9 mouse cellular contexts compared by ENCODE assay signal in the genomic region with DNA sequence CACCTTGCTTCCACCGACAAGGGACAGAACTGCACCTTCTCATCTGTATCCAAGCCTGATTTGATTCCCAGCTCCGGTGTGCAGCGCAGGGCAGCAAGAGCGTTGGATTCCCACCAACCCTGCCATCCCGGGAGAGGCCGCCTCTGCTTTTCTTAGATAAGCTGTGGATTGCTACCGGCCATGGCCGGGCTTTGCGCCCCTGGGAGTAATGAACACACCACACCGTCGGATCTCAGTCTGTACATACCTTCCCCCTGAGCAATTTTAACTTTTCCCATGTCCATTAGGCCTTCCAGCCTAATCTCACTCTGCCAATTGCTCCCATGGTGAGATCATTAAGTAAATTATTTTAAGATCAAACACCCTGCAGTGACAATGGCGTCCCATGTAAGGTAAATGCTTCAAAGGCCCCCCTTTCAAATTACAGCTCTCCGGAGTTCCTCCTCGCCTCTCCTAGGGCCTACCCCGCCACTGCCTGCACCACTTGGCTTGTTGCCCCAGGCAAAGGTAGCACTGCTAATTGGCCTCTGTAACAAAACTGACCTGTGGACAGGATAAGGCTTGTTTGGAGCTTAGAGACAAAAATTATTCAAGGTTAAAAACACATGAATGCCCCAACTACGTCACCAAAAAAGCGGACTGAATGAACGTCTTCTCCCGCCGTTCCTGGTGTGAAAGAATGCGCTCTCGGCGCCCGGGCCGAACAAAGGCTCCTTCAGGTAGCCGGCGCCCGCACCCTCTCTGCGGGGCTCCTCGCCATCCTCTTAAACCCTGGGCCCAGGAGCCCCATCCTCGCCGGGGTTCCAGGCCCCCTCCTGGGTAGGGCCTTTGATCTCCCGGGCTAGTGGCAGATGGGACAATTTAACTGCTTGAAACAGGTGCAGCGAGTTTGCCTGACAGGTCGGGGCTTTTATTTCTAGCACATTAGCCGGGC.
DNase-seq lines count a peak whose midpoint lies in the region; ATAC-seq and TF ChIP-seq lines count a peak whose summit lies in the region.
"Had no signal": no experiment of that assay in that cellular context is flagged by ENCODE, and none has a peak within 500 bp of the region (broad histone marks: within the 10 kb centered on the region; RNA-seq: fewer than 3 reads in every experiment).

No protein-coding gene starts in this region.

- H3K9ac ChIP-seq in lung, postnatal 0 days (replicated peaks; ENCODE audit: low read depth): no peak overlapping the region
- no peak overlapping the region for H3K9ac ChIP-seq in hindbrain, embryonic 11.5 days (ENCODE audit: low read depth, low read length)
- 0 out of 2 replicates have a peak overlapping the region, but pooled peaks have one; percentile 27 for H3K9ac ChIP-seq in limb, embryonic 12.5 days (replicated peaks)
- H3K9ac ChIP-seq in stomach, postnatal 0 days (ENCODE audit: low read length): no peak overlapping the region

- H3K4me3 ChIP-seq in lung, postnatal 0 days (ENCODE audit: low read depth, low read length): no peak overlapping the region
- H3K4me3 ChIP-seq in hindbrain, embryonic 11.5 days (ENCODE audit: low read depth, low read length): 0 out of 2 replicates have a peak overlapping the region, but pooled peaks have one; percentile 10
- peak overlapping the region; percentile 29 for H3K4me3 ChIP-seq in limb, embryonic 12.5 days (replicated peaks)
- peak overlapping the region; percentile 13 for H3K4me3 ChIP-seq in stomach, postnatal 0 days (ENCODE audit: low read depth, low read length)

- no peak overlapping the region for H3K27ac ChIP-seq in lung, postnatal 0 days (ENCODE audit: low read length)
- no peak overlapping the region for H3K27ac ChIP-seq in hindbrain, embryonic 11.5 days (ENCODE audit: low read depth, low read length)
- no peak overlapping the region for H3K27ac ChIP-seq in limb, embryonic 12.5 days
- no peak overlapping the region for H3K27ac ChIP-seq in stomach, postnatal 0 days (replicated peaks)

- no peaks in the 10 kb centered on the region for H3K36me3 ChIP-seq in lung, postnatal 0 days (ENCODE audit: insufficient read depth, low read length)
- H3K36me3 ChIP-seq in hindbrain, embryonic 11.5 days (ENCODE audit: control insufficient read depth, insufficient read depth, low read length): no peaks in the 10 kb centered on the region
- no peaks in the 10 kb centered on the region for H3K36me3 ChIP-seq in limb, embryonic 12.5 days
- H3K36me3 ChIP-seq in stomach, postnatal 0 days (ENCODE audit: control insufficient read depth, insufficient read depth, low read length): no peaks in the 10 kb centered on the region

- H3K4me2 ChIP-seq in lung, postnatal 0 days (replicated peaks; ENCODE audit: low read depth, low read length): peak overlapping the region; percentile 42; the same call in 1 of the 2 replicates
- peak overlapping the region; percentile 9 for H3K4me2 ChIP-seq in hindbrain, embryonic 11.5 days (replicated peaks; ENCODE audit: low read depth, low read length)
- H3K4me2 ChIP-seq in limb, embryonic 12.5 days: peak overlapping the region; percentile 60
- peak overlapping the region; percentile 32; the same call in 1 of the 2 replicates for H3K4me2 ChIP-seq in stomach, postnatal 0 days (replicated peaks; ENCODE audit: low read depth)

- no peak for TF ChIP-seq CTCF in lung, postnatal 0 days (IDR thresholded peaks at IDR 0.05)
- TF ChIP-seq CTCF in stomach, postnatal 0 days (IDR thresholded peaks at IDR 0.05; ENCODE audit: low read depth): no peak

- peaks cover 12% of the 10 kb centered on the region for H3K27me3 ChIP-seq in lung, postnatal 0 days (replicated peaks; ENCODE audit: insufficient read depth, low read length)
- peaks cover 23% of the 10 kb centered on the region for H3K27me3 ChIP-seq in hindbrain, embryonic 11.5 days (ENCODE audit: control insufficient read depth, insufficient read depth, low read length)
- H3K27me3 ChIP-seq in limb, embryonic 12.5 days: peaks cover 54% of the 10 kb centered on the region
- peaks cover 2% of the 10 kb centered on the region; the same call in 1 of the 2 replicates for H3K27me3 ChIP-seq in stomach, postnatal 0 days (ENCODE audit: control insufficient read depth, insufficient read depth, low read length)

- TF ChIP-seq EP300 in lung, postnatal 0 days (IDR thresholded peaks at IDR 0.05): no peak
- TF ChIP-seq EP300 in stomach, postnatal 0 days (optimal IDR thresholded peaks at IDR 0.05): no peak

- 4% methylated on average over 36 of the region's 36 CpGs for WGBS in lung, postnatal 0 days
- WGBS in hindbrain, embryonic 11.5 days: 4% methylated on average over 36 of the region's 36 CpGs
- 1% methylated on average over 36 of the region's 36 CpGs for WGBS in limb, embryonic 12.5 days
- WGBS in stomach, postnatal 0 days: 7% methylated on average over 36 of the region's 36 CpGs

- no peak for ATAC-seq in lung, postnatal 0 days
- peak; percentile 44; the same call in 1 of the 2 replicates for ATAC-seq in hindbrain, embryonic 11.5 days (ENCODE audit: low FRiP score)
- peak; percentile 79; the same call in 1 of the 2 replicates for ATAC-seq in limb, embryonic 12.5 days (ENCODE audit: insufficient number of reproducible peaks, insufficient read depth, low FRiP score, low TSS enrichment, low read depth)
- ATAC-seq in stomach, postnatal 0 days (ENCODE audit: low FRiP score, low TSS enrichment): no peak
- no peak for ATAC-seq in monocyte, adult 5-6 weeks (replicated peaks; ENCODE audit: insufficient number of reproducible peaks, low FRiP score, low TSS enrichment, poor library complexity, severe bottlenecking)
- ATAC-seq in granulocyte monocyte progenitor cell, adult 5-6 weeks (replicated peaks; ENCODE audit: poor library complexity, severe bottlenecking): no peak; the same call in 1 of the 2 replicates

- no peaks in the 10 kb centered on the region for H3K4me1 ChIP-seq in lung, postnatal 0 days (ENCODE audit: insufficient read depth, low read depth, low read length)
- peaks cover 3% of the 10 kb centered on the region; the same call in 1 of the 2 replicates for H3K4me1 ChIP-seq in hindbrain, embryonic 11.5 days (replicated peaks; ENCODE audit: control insufficient read depth, insufficient read depth, low read length)
- peaks cover 16% of the 10 kb centered on the region for H3K4me1 ChIP-seq in limb, embryonic 12.5 days (replicated peaks)
- no peaks in the 10 kb centered on the region for H3K4me1 ChIP-seq in stomach, postnatal 0 days (replicated peaks; ENCODE audit: control insufficient read depth, insufficient read depth)

- no peak for DNase-seq in lung, postnatal 0 days (ENCODE audit: low spot score)
- no peak for DNase-seq in lung, postnatal 4 days
- peak; percentile 48 for DNase-seq in hindbrain, embryonic 11.5 days (ENCODE audit: low spot score)
- DNase-seq in stomach, postnatal 0 days (ENCODE audit: low spot score): no peak
- DNase-seq in left cerebral cortex, adult 11 months (ENCODE audit: low spot score): no peak
- DNase-seq: gastrocnemius, postnatal 36 days had no signal

- H3K9me3 ChIP-seq in lung, postnatal 0 days (ENCODE audit: low read length): no peaks in the 10 kb centered on the region
- H3K9me3 ChIP-seq in hindbrain, embryonic 11.5 days (ENCODE audit: control insufficient read depth, low read length): no peaks in the 10 kb centered on the region
- H3K9me3 ChIP-seq in limb, embryonic 12.5 days: no peaks in the 10 kb centered on the region
- H3K9me3 ChIP-seq in stomach, postnatal 0 days (ENCODE audit: control insufficient read depth, low read length): no peaks in the 10 kb centered on the region

Comparison
In these comparisons a context has a peak if more than half of its experiments do, and no peak if none do; other contexts are left out.
1. ATAC-seq: peak in hindbrain, embryonic 11.5 days (single experiment) and limb, embryonic 12.5 days (single experiment); none in lung, postnatal 0 days (single experiment), stomach, postnatal 0 days (single experiment), monocyte, adult 5-6 weeks (single experiment) and granulocyte monocyte progenitor cell, adult 5-6 weeks (single experiment).
2. H3K4me2 ChIP-seq: peak in every context shown above with its lines; median percentile 60 in limb, embryonic 12.5 days; 42 in lung, postnatal 0 days; 32 in stomach, postnatal 0 days; 9 in hindbrain, embryonic 11.5 days.